Comparison of ENCODE assay signal across 9 mouse cellular contexts in the genomic region with DNA sequence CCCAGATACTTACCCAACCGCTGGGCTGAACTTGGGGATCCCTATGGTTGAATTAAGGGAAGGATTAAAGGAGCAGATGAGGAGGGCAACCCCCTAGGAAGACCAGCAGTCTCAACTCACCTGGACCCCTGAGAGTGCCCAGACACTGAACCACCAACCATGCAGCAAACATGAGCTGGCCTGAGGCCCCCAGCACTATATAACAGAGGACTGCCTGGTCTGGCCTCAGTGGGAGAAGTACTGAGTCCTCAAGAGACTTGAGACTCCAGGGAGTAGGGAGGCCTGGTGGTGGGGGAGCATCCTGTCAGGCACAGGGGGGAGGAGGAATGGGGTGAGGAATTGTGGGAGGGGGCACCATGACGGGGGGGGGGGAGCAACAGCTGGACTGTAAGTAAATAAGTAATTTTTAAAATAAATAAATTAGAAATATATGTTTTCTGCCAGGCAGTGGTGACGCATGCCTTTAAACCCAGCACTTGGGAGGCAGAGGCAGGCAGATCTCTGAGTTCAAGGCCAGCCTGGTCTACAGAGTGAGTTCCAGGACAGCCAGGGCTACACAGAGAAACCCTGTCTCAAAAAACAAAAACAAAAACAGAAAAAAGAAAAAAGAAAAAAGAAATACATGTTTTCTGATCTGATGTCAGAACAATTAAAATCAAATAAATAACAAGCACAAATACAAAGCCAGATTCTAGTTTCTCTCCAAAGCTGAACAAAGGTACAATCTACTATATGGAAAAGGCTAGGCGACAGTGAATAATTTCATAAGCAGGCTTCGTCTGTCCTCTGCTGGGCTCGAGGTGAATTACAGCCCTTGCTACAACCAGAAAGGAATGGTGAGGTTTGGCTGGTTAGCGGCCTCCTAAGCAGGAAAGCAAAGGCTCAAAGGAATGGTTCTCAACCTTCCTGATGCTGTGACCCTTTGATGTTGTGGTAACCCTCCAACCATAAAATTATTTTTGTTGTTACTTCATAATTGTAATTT. TPM values are rescaled to one million over a fixed set of nuclear protein-coding genes. Genes with fewer than 3 reads are reported as not detected.
A peak's percentile ranks its signal among the peaks of the same experiment; 100 is the strongest.
DNase-seq lines count a peak whose midpoint lies in the region; ATAC-seq lines count a peak whose summit lies in the region.
"Had no signal": no experiment of that assay in that cellular context is flagged by ENCODE, and none has a peak within 500 bp of the region (broad histone marks: within the 10 kb centered on the region; RNA-seq: fewer than 3 reads in every experiment).

No protein-coding gene starts in this region.

- no peak overlapping the region for H3K4me3 ChIP-seq in kidney, embryonic 16.5 days (ENCODE audit: low read length)
- H3K4me3 ChIP-seq in liver, embryonic 11.5 days (ENCODE audit: low read depth, low read length), result no peak overlapping the region
- no peak overlapping the region for H3K4me3 ChIP-seq in neural tube, embryonic 13.5 days
- H3K4me3 ChIP-seq: erythroblast, embryonic 14.5 days had no signal

- H3K27me3 ChIP-seq in kidney, embryonic 16.5 days (ENCODE audit: insufficient read depth, low read length), result no peaks in the 10 kb centered on the region
- no peaks in the 10 kb centered on the region for H3K27me3 ChIP-seq in liver, embryonic 11.5 days (replicated peaks; ENCODE audit: control insufficient read depth, insufficient read depth, low read length)
- H3K27me3 ChIP-seq in neural tube, embryonic 13.5 days, result no peaks in the 10 kb centered on the region

- WGBS in kidney, embryonic 16.5 days, result 46% methylated on average over 7 of the region's 7 CpGs
- WGBS in liver, embryonic 11.5 days, result 48% methylated on average over 7 of the region's 7 CpGs
- 46% methylated on average over 7 of the region's 7 CpGs for WGBS in neural tube, embryonic 13.5 days

- H3K4me2 ChIP-seq in kidney, embryonic 16.5 days (replicated peaks; ENCODE audit: low read depth, low read length), result no peak overlapping the region
- no peak overlapping the region for H3K4me2 ChIP-seq in liver, embryonic 11.5 days
- H3K4me2 ChIP-seq in neural tube, embryonic 13.5 days, result no peak overlapping the region

- ATAC-seq in granulocyte monocyte progenitor cell, adult 5-6 weeks (replicated peaks; ENCODE audit: poor library complexity, severe bottlenecking), result peak; percentile 94
- 0 out of 2 replicates have a peak, but pooled peaks have one; percentile 17 for ATAC-seq in kidney, embryonic 16.5 days (ENCODE audit: low FRiP score, low TSS enrichment)
- ATAC-seq in liver, embryonic 11.5 days (replicated peaks; ENCODE audit: low FRiP score), result 0 out of 2 replicates have a peak, but pooled peaks have one; percentile 15
- ATAC-seq in neural tube, embryonic 13.5 days (ENCODE audit: low read depth), result peak; percentile 71; the same call in 1 of the 2 replicates

- H3K9ac ChIP-seq in kidney, embryonic 16.5 days (replicated peaks; ENCODE audit: low read length), result no peak overlapping the region
- no peak overlapping the region for H3K9ac ChIP-seq in liver, embryonic 11.5 days (ENCODE audit: low read depth, low read length)
- H3K9ac ChIP-seq in neural tube, embryonic 13.5 days, result no peak overlapping the region

- H3K4me1 ChIP-seq in kidney, embryonic 16.5 days (ENCODE audit: insufficient read depth, low read length), result peaks cover 6% of the 10 kb centered on the region; the same call in 1 of the 2 replicates
- H3K4me1 ChIP-seq in liver, embryonic 11.5 days (replicated peaks; ENCODE audit: control insufficient read depth, insufficient read depth, low read length), result no peaks in the 10 kb centered on the region
- peaks cover 2% of the 10 kb centered on the region; the same call in 1 of the 2 replicates for H3K4me1 ChIP-seq in neural tube, embryonic 13.5 days (replicated peaks)

- peak; percentile 91 for DNase-seq in 3T3-L1 (ENCODE audit: low read depth, low spot score)
- DNase-seq in NIH3T3 (ENCODE audit: low read depth), result peak; percentile 91
- DNase-seq in embryo, embryonic 10 days (ENCODE audit: low spot score), result peak; percentile 85
- DNase-seq in liver, embryonic 11.5 days (ENCODE audit: low spot score), result no peak
- DNase-seq in thymus, postnatal 25 days, result peak; percentile 76

- H3K27ac ChIP-seq in kidney, embryonic 16.5 days (ENCODE audit: low read length), result no peak overlapping the region
- H3K27ac ChIP-seq in liver, embryonic 11.5 days (ENCODE audit: low read depth, low read length), result no peak overlapping the region
- no peak overlapping the region for H3K27ac ChIP-seq in neural tube, embryonic 13.5 days (replicated peaks)

- H3K36me3 ChIP-seq in kidney, embryonic 16.5 days (ENCODE audit: insufficient read depth, low read length), result no peaks in the 10 kb centered on the region
- no peaks in the 10 kb centered on the region for H3K36me3 ChIP-seq in liver, embryonic 11.5 days (ENCODE audit: control insufficient read depth, insufficient read depth, low read length)
- no peaks in the 10 kb centered on the region for H3K36me3 ChIP-seq in neural tube, embryonic 13.5 days

- no peaks in the 10 kb centered on the region for H3K9me3 ChIP-seq in kidney, embryonic 16.5 days (ENCODE audit: low read length)
- no peaks in the 10 kb centered on the region for H3K9me3 ChIP-seq in liver, embryonic 11.5 days (ENCODE audit: control insufficient read depth, low read length)
- no peaks in the 10 kb centered on the region for H3K9me3 ChIP-seq in neural tube, embryonic 13.5 days

RNA-seq across cellular contexts. Expression of gene Atl2, which starts 55.4 kb away (rescaled TPM):
- 25.1 and 25.4 TPM in 2 replicates for total RNA-seq in granulocyte monocyte progenitor cell, adult 5-6 weeks (2014; fragmentation: Nextera tagmentation)
- 33.5 and 40.1 TPM in 2 replicates for total RNA-seq in granulocyte monocyte progenitor cell, adult 5-6 weeks (2017)
- polyA plus RNA-seq in kidney, embryonic 16.5 days (2015; fragmentation: Nextera tagmentation; extraction: Ambion mirVana), result 42.3 and 42.4 TPM in 2 replicates
- 51.0 and 58.7 TPM in 2 replicates for polyA plus RNA-seq in liver, embryonic 11.5 days (2014; fragmentation: Nextera tagmentation; extraction: Ambion mirVana)
- 31.5 and 39.6 TPM in 2 replicates for polyA plus RNA-seq in neural tube, embryonic 13.5 days (2015; fragmentation: Nextera tagmentation; extraction: Ambion mirVana)

Comparison
In these comparisons a context has a peak if more than half of its experiments do, and no peak if none do; other contexts are left out.
1. ATAC-seq: peak in every context shown above with its lines; median percentile 94 in granulocyte monocyte progenitor cell, adult 5-6 weeks; 71 in neural tube, embryonic 13.5 days; 17 in kidney, embryonic 16.5 days; 15 in liver, embryonic 11.5 days.